Mouse (Mus musculus): ENCODE results near the gene Zfp639.

- TF ChIP-seq POLR2A (IDR thresholded peaks at IDR 0.05; ENCODE audit: control insufficient read depth in 1 of 2, insufficient read depth in 1 of 2, low read depth in 1 of 2, low read length in 2 of 2, poor library complexity in 1 of 2): no peak
- no peak for TF ChIP-seq TCF12 (IDR thresholded peaks at IDR 0.05; ENCODE audit: low read depth, low read length)
- TF ChIP-seq USF1 (IDR thresholded peaks at IDR 0.05; ENCODE audit: low read depth, low read length): no peak
- TF ChIP-seq CTCF (IDR thresholded peaks at IDR 0.05 in 2 of 3, conservative IDR thresholded peaks at IDR 0.05 in 1 of 3; ENCODE audit: control insufficient read depth in 1 of 3, insufficient read depth in 1 of 3, low read depth in 2 of 3, low read length in 3 of 3, poor library complexity in 1 of 3, severe bottlenecking in 1 of 3): no peak
- TF ChIP-seq GATA1 (IDR thresholded peaks at IDR 0.05; ENCODE audit: low read depth, low read length): no peak
These were observed 19.1 kb upstream of the Zfp639 start for GRCm38 (mm10) chr3:32490928-32491315.
